Mouse (Mus musculus) ES-CJ7 (cell line): ENCODE results near the gene Mmrn2.

Source experiments
- DNase-seq: peaks from one replicate; pipeline ENCODE4 v3.0.0; 2011; ENCODE audit warnings: low read depth, low spot score

Mmrn2 gene

GRCm38 (mm10) chr14:34362135-34362534 lies 13.1 kb upstream of the Mmrn2 start:
- DNase-seq, result peak; percentile 48

- DNase-seq, result peak; percentile 90
Measured at GRCm38 (mm10) chr14:34362726-34363445, 12.4 kb upstream of the Mmrn2 start.

- peak; percentile 89 for DNase-seq
Measured at GRCm38 (mm10) chr14:34363490-34364253, 11.6 kb upstream of the Mmrn2 start.

DNA sequence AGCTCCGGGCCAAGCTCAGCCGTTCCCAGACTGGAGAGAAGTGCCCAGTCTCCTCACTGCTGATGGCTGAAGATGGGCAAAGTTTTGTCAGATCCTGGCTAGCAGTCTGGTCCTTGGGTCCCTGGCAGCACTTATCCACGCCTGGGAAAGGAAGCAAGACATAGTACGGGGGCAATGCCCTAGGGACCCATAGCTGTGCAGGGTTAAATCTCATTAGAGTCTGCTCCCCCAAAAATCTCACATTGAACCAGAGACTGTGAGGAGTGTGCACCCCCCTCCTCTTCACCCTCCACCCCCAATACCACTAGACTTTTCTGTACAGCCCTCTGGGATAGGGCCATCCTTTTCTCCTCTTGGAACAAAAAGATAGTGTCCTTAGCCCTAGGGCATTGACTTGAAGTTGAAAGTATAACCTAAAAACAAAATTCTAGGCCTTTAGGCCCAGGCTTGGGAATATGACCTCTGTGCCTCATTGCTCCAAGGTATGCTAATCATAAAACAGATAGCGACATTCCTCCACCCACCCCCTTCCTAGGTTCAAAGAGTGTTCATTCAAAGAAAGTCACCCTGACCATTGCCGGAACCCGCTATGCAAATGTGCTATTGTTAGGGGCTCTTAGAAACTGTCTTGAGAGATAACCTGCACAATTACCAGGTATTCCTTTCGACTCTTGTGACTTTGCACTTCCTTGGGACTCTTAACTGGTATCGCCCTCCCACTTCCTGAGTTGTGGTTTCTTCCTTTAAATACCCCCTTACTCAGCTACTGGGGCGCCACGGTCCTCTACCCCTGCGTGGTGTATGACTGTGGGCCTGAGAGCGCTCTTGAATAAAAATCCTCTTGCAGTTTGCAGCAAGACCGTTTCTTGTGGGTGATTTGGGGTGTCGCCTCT lies 10.8 kb upstream of the Mmrn2 start:
- DNase-seq, result peak; percentile 57

DNA sequence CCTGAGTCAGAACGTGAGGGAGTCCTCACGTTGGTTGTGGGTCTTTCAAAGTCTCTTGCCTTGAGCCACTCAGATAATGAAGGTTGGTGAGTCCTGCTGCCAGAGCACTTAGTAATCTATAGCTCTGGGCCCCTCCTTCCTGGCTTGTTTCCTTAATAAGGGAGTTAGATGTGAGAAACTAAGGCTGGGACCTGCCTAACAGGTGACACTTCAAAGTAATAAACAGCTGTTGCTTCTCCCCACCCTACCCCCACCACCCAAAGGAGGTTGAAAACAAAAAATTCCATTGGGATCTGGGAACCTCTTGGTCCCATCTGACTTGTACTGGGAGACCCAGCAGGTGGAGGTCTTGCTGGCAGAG lies 10.1 kb upstream of the Mmrn2 start:
- DNase-seq, result peak; percentile 55

DNA sequence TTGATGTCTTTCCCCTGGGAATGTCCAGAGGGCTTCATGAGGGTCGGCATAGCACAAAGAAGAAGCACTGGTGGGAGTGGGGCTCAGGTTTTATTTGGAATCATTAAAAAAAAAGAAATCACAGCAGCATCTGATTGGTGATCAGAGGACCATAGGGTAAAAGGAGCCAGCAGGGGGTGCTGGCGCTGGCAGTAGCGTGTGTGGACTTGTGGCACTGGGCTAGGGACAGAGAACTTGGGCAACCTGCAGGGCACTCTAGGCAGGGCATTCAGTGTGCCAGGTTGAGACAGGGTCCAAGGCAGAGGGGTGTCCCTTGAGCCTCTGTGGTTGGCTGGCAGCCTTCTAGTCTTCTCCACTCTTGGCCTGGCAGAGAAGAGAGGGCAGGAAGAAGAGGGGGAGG lies 5.1 kb upstream of the Mmrn2 start:
- DNase-seq, result no peak

GRCm38 (mm10) chr14:34370921-34371320 lies 4.3 kb upstream of the Mmrn2 start:
- no peak for DNase-seq

GRCm38 (mm10) chr14:34371763-34372162 lies 3.5 kb upstream of the Mmrn2 start:
- DNase-seq, result no peak

GRCm38 (mm10) chr14:34372646-34373045 lies 2.6 kb upstream of the Mmrn2 start:
- peak; percentile 75 for DNase-seq

GRCm38 (mm10) chr14:34373581-34373980 lies 1.7 kb upstream of the Mmrn2 start:
- DNase-seq, result no peak

GRCm38 (mm10) chr14:34374577-34374976 lies 688 bp upstream of the Mmrn2 start, which contains the start of gene Sncg:
Gene Sncg (minus strand): TSS chr14:34374789.
- no peak for DNase-seq

GRCm38 (mm10) chr14:34375941-34376340 lies 676 bp downstream of the Mmrn2 start:
- DNase-seq, result no peak

- DNase-seq, result no peak
Measured at GRCm38 (mm10) chr14:34377121-34377520, 1.9 kb downstream of the Mmrn2 start.

- DNase-seq, result peak; percentile 93
Measured at GRCm38 (mm10) chr14:34378560-34379331, 3.5 kb downstream of the Mmrn2 start.

DNA sequence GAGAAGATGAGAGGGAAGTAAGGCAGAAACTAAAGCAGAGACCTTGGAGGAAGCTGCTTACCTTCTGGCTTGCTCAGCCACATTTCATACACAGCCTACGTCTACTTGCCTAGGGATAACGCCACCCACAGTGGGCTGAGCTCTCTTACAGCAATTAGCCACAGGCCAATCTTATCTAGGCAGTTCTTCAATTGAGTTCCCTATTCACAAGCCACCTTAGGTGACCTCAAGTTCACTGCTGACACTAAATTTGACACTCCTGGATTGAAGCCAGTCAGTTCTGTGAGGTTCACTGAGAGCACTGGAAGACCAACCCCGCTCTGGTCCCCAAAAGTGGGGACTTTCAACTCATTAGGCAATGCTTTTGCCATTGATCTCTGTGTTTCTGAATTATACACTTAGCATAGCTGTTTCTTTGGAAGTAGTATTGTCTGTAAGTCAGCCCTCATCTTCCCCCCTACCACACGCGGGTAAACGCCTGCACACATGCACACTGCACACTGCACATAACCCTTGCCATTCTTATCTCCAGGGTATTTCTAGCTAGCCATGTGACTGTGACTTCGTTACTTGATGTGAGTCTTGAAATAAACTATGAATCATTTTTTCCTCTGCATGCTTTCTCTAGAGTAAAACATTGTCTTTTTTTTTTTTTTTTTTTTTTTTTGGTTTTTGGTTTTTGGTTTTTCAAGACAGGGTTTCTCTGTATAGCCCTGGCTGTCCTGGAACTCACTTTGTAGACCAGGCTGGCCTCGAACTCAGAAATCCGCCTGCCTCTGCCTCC lies 7.8 kb downstream of the Mmrn2 start:
- no peak for DNase-seq

DNA sequence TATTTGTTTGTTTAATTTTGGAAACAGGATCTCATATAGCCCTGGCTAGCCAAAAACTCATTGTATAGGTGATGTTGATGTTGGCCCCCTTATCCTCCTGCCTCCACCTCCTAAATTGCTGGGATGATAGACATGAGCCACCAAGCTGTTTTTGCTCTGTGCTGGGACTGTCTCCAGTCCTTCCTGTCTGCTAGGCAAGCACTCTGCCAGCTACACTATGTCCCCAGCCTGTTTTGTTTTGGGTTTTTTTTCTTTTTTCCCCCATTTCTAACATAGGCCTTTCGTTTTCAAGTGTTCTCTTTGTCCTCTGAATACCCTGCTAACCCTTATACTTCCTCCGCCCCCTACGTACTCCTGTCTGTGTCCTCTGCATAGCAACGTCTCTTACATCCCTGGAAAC lies 18.0 kb downstream of the Mmrn2 start:
- DNase-seq, result no peak

DNA sequence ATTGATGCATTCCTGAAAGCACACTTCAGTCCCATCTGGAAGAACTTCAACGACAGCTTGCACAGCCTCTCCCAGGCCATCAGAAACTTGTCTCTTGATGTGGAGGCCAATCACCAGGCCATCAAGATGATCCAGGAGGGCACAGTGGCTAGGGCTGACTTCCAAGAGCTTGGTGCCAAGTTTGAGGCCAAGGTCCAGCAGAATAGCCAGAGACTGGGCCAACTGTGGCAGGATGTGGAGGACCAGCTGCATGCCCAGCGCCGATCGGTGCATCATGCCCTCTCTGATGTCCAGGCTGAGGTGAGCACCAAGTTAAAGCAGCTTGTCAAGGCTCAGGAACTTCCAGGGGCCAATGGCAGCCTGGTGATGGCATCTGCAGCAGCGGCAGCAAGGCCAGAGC lies 22.6 kb downstream of the Mmrn2 start:
- no peak for DNase-seq

DNA sequence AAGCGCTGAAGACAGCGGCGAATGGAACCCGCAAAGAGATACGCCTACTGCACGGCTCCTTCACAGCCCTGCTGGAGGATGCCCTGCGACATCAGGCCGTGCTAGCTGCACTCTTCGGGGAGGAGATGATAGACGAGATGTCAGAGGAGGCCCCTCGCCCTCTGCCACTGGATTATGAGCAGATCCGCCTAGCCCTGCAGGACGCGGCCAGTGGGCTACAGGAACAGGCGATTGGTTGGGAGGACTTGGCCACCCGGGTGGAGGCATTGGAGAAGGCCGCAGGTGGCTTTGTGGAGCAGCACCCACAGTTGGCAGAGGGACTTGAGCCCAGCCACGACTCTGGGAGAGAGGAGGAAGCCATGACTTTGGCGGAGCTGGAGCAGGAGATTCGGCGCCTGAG lies 23.6 kb downstream of the Mmrn2 start:
- no peak for DNase-seq

DNA sequence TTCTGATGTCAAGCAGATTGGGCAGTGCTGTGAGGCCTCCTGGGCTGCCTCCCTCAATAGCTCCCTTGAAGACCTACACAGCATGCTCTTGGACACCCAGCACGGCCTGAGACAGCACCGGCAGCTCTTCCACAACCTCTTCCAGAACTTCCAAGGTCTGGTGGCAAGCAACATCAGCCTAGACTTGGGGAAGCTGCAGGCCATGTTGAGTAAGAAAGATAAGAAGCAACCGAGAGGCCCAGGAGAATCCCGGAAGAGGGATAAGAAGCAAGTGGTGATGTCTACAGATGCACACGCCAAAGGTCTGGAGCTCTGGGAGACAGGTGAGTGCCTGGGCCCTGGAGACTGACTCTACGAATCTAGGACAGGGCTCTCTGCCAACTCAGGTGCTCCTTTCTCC lies 24.0 kb downstream of the Mmrn2 start:
- DNase-seq, result no peak

DNA sequence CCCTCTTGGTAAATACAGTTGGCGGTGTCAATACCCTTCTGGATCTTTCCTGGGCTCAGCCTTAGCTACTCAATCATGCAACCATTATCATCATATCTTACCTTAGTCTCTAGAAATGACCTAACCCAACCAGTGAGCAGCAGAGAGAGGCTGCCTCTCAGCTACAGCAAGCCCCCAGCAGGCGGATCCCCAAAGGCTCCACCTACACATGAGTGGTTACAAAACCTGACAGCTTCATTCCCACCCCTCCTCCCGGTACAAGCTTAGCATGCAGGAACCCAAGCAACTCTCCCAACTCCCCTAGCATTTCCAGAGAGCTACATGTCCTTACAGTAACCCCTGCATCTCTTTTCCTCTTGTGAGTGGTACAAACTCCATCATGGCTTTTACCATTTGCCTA lies 24.8 kb downstream of the Mmrn2 start:
- peak; percentile 44 for DNase-seq

- DNase-seq, result peak; percentile 89
Measured at GRCm38 (mm10) chr14:34401135-34401534, 25.9 kb downstream of the Mmrn2 start.
